Mouse (Mus musculus): ENCODE measurements around the gene Kif3a. TPM values are rescaled to one million over a fixed set of nuclear protein-coding genes. Genes with fewer than 3 reads are reported as not detected.
A peak's percentile ranks its signal among the peaks of the same experiment; 100 is the strongest.

Gene Kif3a
- total and polyA plus RNA-seq, 3 experiments, result 7.7 to 26.5 (median 18.3) TPM

- no peak for TF ChIP-seq MXI1 (IDR thresholded peaks at IDR 0.05; ENCODE audit: low read depth, low read length)
- peak; percentile 95 for TF ChIP-seq MYC (IDR thresholded peaks at IDR 0.05; ENCODE audit: low read depth, low read length)
- TF ChIP-seq CHD1 (IDR thresholded peaks at IDR 0.05; ENCODE audit: low read depth, low read length), result no peak
- TF ChIP-seq MAZ (IDR thresholded peaks at IDR 0.05; ENCODE audit: low read depth, low read length), result 0 out of 2 replicates have a peak, but pooled peaks have one; percentile 23
- TF ChIP-seq NRF1 (IDR thresholded peaks at IDR 0.05; ENCODE audit: low read depth, low read length), result no peak
- peak; percentile 34; the same call in 1 of the 2 replicates for TF ChIP-seq ZNF384 (IDR thresholded peaks at IDR 0.05; ENCODE audit: low read depth, low read length)
- TF ChIP-seq RAD21 (IDR thresholded peaks at IDR 0.05; ENCODE audit: low read depth, low read length), result peak; percentile 94
- no peak for TF ChIP-seq CHD2 (IDR thresholded peaks at IDR 0.05; ENCODE audit: low read length)
- no peak; the same call in 1 of the 2 replicates for TF ChIP-seq ELF1 (IDR thresholded peaks at IDR 0.05; ENCODE audit: low read depth, low read length)
- peak; percentile 93 for TF ChIP-seq ZC3H11A (IDR thresholded peaks at IDR 0.05; ENCODE audit: low read depth, low read length)
- TF ChIP-seq TBP (conservative IDR thresholded peaks at IDR 0.05; ENCODE audit: low read depth, low read length), result no peak
Observed at GRCm38 (mm10) chr11:53584849-53585248, 17.7 kb downstream of the Kif3a start (continued).

GRCm38 (mm10) chr11:53585510-53585909, 18.3 kb downstream of the Kif3a start:
- peaks cover 3% of the 10 kb centered on the region for H3K9me3 ChIP-seq (replicated peaks; ENCODE audit: low read length)
- peaks cover 20 to 70% of the 10 kb centered on the region in 2 experiments for H3K4me1 ChIP-seq (ENCODE audit: control insufficient read depth in 1 of 2, insufficient read depth in 2 of 2)
- no peak overlapping the region for H3K9ac ChIP-seq (ENCODE audit: insufficient read depth, low read depth)
- no peak for DNase-seq (ENCODE audit: extremely low read depth)
- H3K36me3 ChIP-seq (replicated peaks in 1 of 2; ENCODE audit: control insufficient read depth in 1 of 2, insufficient read depth in 1 of 2, low read length in 1 of 2), result peaks cover 17 to 47% of the 10 kb centered on the region in 2 experiments
- no peak overlapping the region for H3K4me3 ChIP-seq (replicated peaks in 1 of 3; ENCODE audit: low read depth in 2 of 3, low read length in 2 of 3, poor library complexity in 1 of 3)
- H3K27ac ChIP-seq (ENCODE audit: insufficient read depth, low read depth), result no peak overlapping the region
- H3K79me2 ChIP-seq (replicated peaks; ENCODE audit: control insufficient read depth, extremely low read depth, insufficient read depth, poor library complexity, severe bottlenecking), result no peaks in the 10 kb centered on the region
- no peak overlapping the region for H3K4me2 ChIP-seq (ENCODE audit: insufficient read depth, low read depth, poor library complexity, severe bottlenecking)
- in situ Hi-C loops (cut with MboI; ENCODE audit: low pct_ligation_motif_present, low pct_unique_long_range_greater_than_20kb, low sequenced_read_pairs), result loop anchor here (5.0 kb wide), 2 partner anchors 37 to 152 kb away; no protein-coding TSS in a partner anchor
- dilution Hi-C loops (cut with MboI; ENCODE audit: extremely low pct_ligation_motif_present, extremely low pct_unique_long_range_greater_than_20kb, low sequenced_read_pairs), result no loop called here
- no peaks in the 10 kb centered on the region for H3K27me3 ChIP-seq (replicated peaks)
- no peak for TF ChIP-seq UBTF (IDR thresholded peaks at IDR 0.05; ENCODE audit: low read depth, low read length)
- TF ChIP-seq PAX5 (IDR thresholded peaks at IDR 0.05; ENCODE audit: low read length), result no peak
- peak; percentile 84 for TF ChIP-seq MAFK (IDR thresholded peaks at IDR 0.05; ENCODE audit: insufficient replicate concordance, low read length)
- TF ChIP-seq BHLHE40 (IDR thresholded peaks at IDR 0.05; ENCODE audit: low read depth, low read length), result no peak
- no peak for TF ChIP-seq SIN3A (IDR thresholded peaks at IDR 0.05; ENCODE audit: low read length)

GRCm38 (mm10) chr11:53588279-53588678, 21.1 kb downstream of the Kif3a start:
- dilution Hi-C loops (cut with MboI; ENCODE audit: extremely low pct_ligation_motif_present, extremely low pct_unique_long_range_greater_than_20kb, low sequenced_read_pairs), result no loop called here
- peak; percentile 80 for DNase-seq (ENCODE audit: extremely low read depth)

More at GRCm38 (mm10) chr11:53588279-53588678, 21.1 kb downstream of the Kif3a start:
- H3K4me1 ChIP-seq (ENCODE audit: control insufficient read depth in 1 of 2, insufficient read depth in 2 of 2), result peaks cover 25 to 85% of the 10 kb centered on the region in 2 experiments
- H3K36me3 ChIP-seq (replicated peaks in 1 of 2; ENCODE audit: control insufficient read depth in 1 of 2, insufficient read depth in 1 of 2, low read length in 1 of 2), result peaks cover 7 to 41% of the 10 kb centered on the region in 2 experiments
- H3K4me3 ChIP-seq (replicated peaks in 1 of 3; ENCODE audit: low read depth in 2 of 3, low read length in 2 of 3, poor library complexity in 1 of 3), result no peak overlapping the region
- H3K9ac ChIP-seq (ENCODE audit: insufficient read depth, low read depth), result no peak overlapping the region
- H3K9me3 ChIP-seq (replicated peaks; ENCODE audit: low read length), result no peaks in the 10 kb centered on the region
- in situ Hi-C loops (cut with MboI; ENCODE audit: low pct_ligation_motif_present, low pct_unique_long_range_greater_than_20kb, low sequenced_read_pairs), result loop anchor here (5.0 kb wide), 2 partner anchors 34 to 149 kb away; no protein-coding TSS in a partner anchor
- H3K79me2 ChIP-seq (replicated peaks; ENCODE audit: control insufficient read depth, extremely low read depth, insufficient read depth, poor library complexity, severe bottlenecking), result no peaks in the 10 kb centered on the region
- TF ChIP-seq MYC (IDR thresholded peaks at IDR 0.05; ENCODE audit: low read depth, low read length) (peak; percentile 64), MAZ (IDR thresholded peaks at IDR 0.05; ENCODE audit: low read depth, low read length) (peak; percentile 42; the same call in 1 of the 2 replicates), EP300 (IDR thresholded peaks at IDR 0.05; ENCODE audit: low read length) (peak; percentile 69), E2F4 (IDR thresholded peaks at IDR 0.05; ENCODE audit: insufficient replicate concordance, low read depth, low read length) (no peak), TCF12 (IDR thresholded peaks at IDR 0.05; ENCODE audit: low read depth, low read length) (peak; percentile 69), MAFK (IDR thresholded peaks at IDR 0.05; ENCODE audit: insufficient replicate concordance, low read length) (0 out of 2 replicates have a peak, but pooled peaks have one; percentile 19), ETS1 (conservative IDR thresholded peaks at IDR 0.05; ENCODE audit: low read depth, low read length) (peak; percentile 85), JUND (conservative IDR thresholded peaks at IDR 0.05; ENCODE audit: low read depth, low read length) (0 out of 2 replicates have a peak, but pooled peaks have one; percentile 36), NRF1 (IDR thresholded peaks at IDR 0.05; ENCODE audit: low read depth, low read length) (no peak), JUN (IDR thresholded peaks at IDR 0.05; ENCODE audit: insufficient read depth, low read depth, low read length) (peak; percentile 52; the same call in 1 of the 2 replicates), ZC3H11A (IDR thresholded peaks at IDR 0.05; ENCODE audit: low read depth, low read length) (no peak), BHLHE40 (IDR thresholded peaks at IDR 0.05; ENCODE audit: low read depth, low read length) (peak; percentile 82), MXI1 (IDR thresholded peaks at IDR 0.05; ENCODE audit: low read depth, low read length) (peak; percentile 28; the same call in 1 of the 2 replicates), IRF4 (IDR thresholded peaks at IDR 0.05; ENCODE audit: low read depth, low read length) (peak; percentile 80), MAX (IDR thresholded peaks at IDR 0.05; ENCODE audit: low read length) (0 out of 2 replicates have a peak, but pooled peaks have one; percentile 46), ZKSCAN1 (IDR thresholded peaks at IDR 0.05; ENCODE audit: borderline replicate concordance, low read depth, low read length) (no peak), MEF2A (IDR thresholded peaks at IDR 0.05; ENCODE audit: borderline replicate concordance, low read depth, low read length) (peak; percentile 74), POLR2A (IDR thresholded peaks at IDR 0.05; ENCODE audit: low read depth, low read length) (no peak)
- peak overlapping the region; percentile 32 for H3K4me2 ChIP-seq (ENCODE audit: insufficient read depth, low read depth, poor library complexity, severe bottlenecking)
- H3K27me3 ChIP-seq (replicated peaks), result no peaks in the 10 kb centered on the region
- H3K27ac ChIP-seq (ENCODE audit: insufficient read depth, low read depth), result peak overlapping the region; percentile 92
